Mouse (Mus musculus) urinary bladder, adult 2 months (tissue): ENCODE measurements around the gene Gm17622. TPM values are rescaled to one million over a fixed set of nuclear protein-coding genes. Genes with fewer than 3 reads are reported as not detected.

Experiments
- DNase-seq: peaks from one replicate; pipeline ENCODE4 v3.0.0; 2022; ENCODE audit warnings: low spot score
- polyA plus RNA-seq: library from polyadenylated mRNA; depleted of rRNA; stranded (reverse); fragments of >200 nt; gene quantifications from 2 replicates; pipeline ENCODE4 v1.2.3, GENCODE M21; 2012; rRNA removed

The Gm17622 gene
- polyA plus RNA-seq, 1 experiment: not detected

DNA sequence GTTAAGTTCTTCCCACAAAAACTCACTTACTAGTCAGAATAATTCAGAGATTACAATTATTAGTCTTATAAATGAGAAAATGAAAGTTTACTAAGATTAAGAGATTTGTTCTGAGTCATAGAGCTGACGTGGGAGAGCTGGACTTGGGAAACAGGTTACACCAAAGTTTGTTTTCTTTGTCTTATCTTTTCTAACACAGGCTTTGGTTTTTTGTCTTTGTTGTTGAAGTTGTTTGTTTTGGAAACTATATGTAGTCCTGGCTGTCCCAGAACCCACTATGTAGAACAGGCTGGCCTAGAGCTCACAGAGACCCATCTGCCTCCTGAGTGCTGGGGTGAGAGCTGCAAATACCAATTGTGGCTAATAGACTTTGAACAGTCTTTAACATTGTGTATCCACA is 20.7 kb downstream of the Gm17622 start:
- DNase-seq: no peak

DNA sequence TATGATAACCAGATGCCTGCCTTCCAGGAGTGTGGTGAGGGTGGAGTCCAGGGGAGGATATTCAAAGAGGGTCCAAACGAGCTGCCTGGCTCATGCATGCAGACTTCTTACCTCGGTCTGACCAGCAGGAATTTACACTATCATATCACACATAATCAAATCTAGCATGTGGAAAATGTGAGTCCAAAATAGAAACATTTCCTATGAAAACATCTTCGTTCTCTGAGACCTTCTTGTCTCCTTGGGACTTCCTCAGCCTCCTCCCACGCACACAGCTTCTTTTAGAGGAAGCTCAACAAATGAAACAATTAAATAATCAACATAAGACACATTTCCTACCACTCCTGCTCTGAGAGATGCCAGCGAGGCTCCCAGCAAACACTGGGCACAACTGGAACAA is 21.4 kb downstream of the Gm17622 start:
- DNase-seq: no peak

- no peak for DNase-seq
These were observed 23.8 kb downstream of the Gm17622 start for GRCm38 (mm10) chr13:96514154-96514942.

DNA sequence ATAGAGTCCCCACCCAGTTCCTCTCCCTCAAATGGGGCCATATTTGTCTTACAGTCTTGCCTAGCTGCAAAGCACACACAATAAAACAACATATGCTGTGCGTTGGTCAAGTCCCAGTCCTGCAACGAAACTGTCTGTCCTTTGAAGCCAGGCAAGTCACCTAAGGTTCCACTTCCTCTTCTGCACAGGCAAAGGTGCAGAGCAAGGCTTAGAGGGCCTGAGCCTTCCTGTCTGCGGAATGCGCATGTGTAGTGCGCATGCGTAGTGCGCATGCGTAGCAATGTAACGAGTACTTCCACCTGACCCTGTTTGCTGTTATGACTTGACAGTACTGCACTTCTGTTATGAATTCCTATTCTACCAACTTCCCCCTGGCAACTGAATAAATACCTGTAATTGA is 25.7 kb downstream of the Gm17622 start:
- DNase-seq: no peak

DNA sequence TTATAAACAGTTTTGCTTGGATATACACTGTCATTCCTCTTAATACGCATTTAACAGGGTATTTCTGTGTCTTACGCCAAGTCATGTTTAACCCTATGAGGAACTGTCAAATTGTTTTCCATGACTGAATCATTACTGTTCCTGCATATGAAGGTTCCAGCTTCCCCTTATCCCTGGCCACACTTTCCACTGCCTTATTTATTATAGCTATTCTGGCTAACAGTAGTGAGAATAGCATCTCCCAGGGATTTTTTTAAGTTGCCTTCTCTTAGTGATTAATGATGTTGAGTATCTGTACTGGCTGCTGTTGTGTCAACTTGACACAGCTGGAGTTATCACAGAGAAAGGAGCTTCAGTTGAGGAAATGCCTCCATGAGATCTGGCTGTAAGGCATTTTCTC is 26.8 kb downstream of the Gm17622 start:
- DNase-seq: no peak

DNA sequence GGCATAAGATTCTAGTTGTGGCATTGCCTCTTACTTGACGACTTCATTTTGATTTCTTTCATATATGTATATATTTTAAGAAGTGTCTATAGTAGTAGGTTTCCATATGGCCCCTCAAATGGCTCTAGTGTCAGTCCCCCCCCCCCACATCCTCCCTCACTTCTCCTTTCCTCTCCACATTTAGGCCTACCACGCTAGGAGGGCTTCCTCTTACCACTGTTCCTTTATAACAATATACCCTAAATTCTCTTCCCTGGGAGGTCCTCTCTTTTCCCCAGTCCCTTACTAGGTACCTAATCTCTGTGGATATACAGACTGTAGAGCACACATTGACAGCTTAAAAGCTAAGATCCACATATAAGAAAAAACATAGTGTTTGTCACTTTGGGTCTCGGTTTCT is 30.8 kb downstream of the Gm17622 start:
- DNase-seq: no peak

GRCm38 (mm10) chr13:96527022-96527421 is 36.5 kb downstream of the Gm17622 start:
- DNase-seq: no peak

DNA sequence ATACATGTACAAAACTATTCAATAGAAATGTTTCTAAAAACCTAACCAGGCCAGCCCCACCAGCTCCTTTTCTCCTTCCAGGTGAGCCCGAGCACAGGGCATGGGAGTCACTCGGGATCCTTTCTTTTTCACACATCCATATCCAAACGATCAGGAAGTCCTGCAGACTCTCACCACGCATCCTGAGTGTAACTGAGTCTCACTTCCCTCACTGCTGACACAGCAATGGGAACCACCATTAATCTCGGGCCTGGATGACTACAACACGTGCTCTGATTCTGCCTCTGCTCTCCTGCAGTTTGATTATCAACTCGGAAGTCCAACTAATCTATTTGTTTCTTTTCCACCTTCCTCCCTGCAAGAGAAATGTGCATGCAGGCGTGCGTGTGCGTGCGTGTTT is 37.3 kb downstream of the Gm17622 start:
- DNase-seq: no peak

DNA sequence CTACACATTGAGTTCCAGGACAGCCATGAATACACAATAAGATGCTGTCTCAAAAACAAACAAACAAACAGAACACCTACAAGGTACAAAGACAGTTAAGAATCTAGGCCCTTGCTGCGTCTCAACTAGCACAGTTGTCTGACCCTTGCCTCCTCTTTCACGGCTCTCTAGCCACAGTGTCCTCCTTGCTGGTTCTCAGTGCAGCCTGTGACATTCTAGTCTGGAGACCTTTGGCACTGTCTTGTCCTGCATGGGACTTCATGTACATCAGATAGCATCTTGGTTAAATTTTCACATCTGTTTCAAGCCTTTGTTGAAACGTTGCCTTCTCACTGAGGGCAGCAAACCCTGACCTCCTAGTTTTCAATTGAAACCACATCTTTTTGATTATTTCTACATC is 38.2 kb downstream of the Gm17622 start:
- no peak for DNase-seq

- no peak for DNase-seq
These were observed 39.0 kb downstream of the Gm17622 start for GRCm38 (mm10) chr13:96529542-96529941.

DNA sequence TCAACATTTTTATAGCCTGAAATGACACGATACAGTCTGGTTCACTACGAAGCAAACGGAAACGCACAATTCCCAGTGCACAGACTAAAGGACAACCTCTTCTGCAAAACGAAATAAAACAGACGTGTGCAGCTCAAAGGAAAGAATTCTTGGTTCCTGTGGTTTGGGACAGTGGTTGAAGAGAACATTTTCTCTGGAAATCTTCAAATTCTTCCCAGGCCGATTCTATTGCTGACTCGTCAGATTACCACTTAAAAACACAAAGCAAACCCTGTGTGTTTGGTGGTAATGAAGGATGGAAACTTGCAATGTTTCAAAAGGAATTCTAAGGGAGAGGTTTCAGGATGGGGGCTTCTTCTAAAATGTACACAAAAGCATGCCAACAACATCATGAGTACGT is 39.5 kb downstream of the Gm17622 start:
- no peak for DNase-seq

DNA sequence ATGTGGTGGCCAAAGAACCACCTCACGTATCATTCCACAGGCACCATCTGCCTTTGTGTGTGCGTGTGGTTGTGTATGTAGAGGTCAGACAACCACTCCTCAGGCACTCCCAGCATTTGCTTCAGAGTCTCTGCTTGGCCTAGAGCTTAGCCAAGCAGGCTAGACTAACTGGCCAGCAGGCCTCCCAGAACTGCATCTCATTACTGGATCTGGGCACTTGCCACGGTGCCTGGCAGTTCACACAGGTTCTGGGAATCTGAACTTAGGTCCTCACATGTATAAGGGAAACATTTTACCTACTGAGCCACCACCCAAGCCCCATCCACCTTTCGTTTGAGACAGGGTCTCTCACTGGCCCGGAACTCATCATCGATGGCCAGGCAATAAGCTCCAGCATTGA is 41.6 kb downstream of the Gm17622 start:
- no peak for DNase-seq

DNA sequence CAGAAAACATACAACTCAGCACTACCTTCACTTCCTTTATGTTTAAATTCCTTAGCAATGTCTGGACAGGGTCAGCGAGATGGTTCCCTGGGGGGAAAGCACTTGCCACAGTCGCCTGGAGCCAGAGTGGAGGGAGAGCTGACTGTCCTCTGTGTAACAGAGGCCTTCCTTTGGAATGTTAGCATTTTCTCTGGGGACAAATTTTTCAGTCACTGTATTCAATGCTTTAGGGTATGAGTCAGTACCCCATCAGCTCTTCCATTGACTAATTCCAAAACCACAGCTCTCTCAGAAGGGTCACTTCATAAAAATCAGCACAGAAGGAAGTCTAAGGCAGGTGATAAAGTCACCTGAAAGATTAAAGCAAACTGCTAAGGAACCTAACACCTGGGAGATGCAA is 43.2 kb downstream of the Gm17622 start:
- no peak for DNase-seq

- DNase-seq: no peak
These were observed 46.5 kb downstream of the Gm17622 start for GRCm38 (mm10) chr13:96536821-96537572.

DNA sequence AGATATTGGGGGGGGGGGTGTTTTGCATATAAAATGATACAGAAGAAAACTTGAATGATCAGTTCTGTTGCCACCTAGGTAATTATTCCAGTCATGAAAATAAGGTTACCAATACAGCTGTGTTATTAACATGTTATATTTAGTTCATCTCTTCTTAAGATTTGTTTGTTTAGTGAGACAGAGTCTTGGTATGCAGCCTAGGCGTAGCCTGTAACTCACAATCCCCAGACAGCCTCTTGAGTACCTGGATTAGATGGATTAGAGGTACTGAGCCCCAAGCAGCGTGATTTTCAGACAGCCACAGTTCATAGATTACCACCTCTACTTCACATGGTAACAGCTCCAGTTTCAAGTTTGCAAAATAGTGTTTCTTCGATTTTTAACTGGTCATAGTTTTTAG is 47.6 kb downstream of the Gm17622 start:
- no peak for DNase-seq

Other genes starting within 250 kb of the Gm17622 start
- gene Poc5, start 102.4 kb upstream of the Gm17622 start, polyA plus RNA-seq: 7.0 and 9.8 TPM in 2 replicates
- gene Ankdd1b, start 19.5 kb upstream of the Gm17622 start, polyA plus RNA-seq: 1.7 and 2.3 TPM in 2 replicates
- 11.8 and 12.5 TPM in 2 replicates for gene Polk, start 51.8 kb downstream of the Gm17622 start, polyA plus RNA-seq
- 42.6 and 54.3 TPM in 2 replicates for gene Col4a3bp, start 51.9 kb downstream of the Gm17622 start, polyA plus RNA-seq
- gene Hmgcr, start 180.2 kb downstream of the Gm17622 start, polyA plus RNA-seq: 16.6 and 20.4 TPM in 2 replicates